Mouse (Mus musculus) small intestine, adult 2 months (tissue): ENCODE results near the gene Castor2.

Source experiments
- CTCF ChIP-seq: fragments of 200-500 bp; IDR thresholded peaks from 2 replicates; pipeline ENCODE4 v1.5.1; 2012; ENCODE audit warnings: low read depth, mild to moderate bottlenecking, control low read depth, inconsistent platforms, low read length, moderate library complexity, mixed read lengths; ENCODE audit not compliant: insufficient replicate concordance, insufficient read length; ENCODE audit errors: extremely low read depth
- POLR2A ChIP-seq: fragments of 200-500 bp; IDR thresholded peaks from 2 replicates; pipeline ENCODE4 v1.6.1; 2012; ENCODE audit warnings: low read depth, mild to moderate bottlenecking, control low read depth, inconsistent platforms, low read length, moderate library complexity

GRCm38 (mm10) chr5:134164688-134165087, 65.2 kb downstream of the Castor2 start:
- TF ChIP-seq CTCF (no peak), POLR2A (no peak)
